Mouse (Mus musculus): ENCODE measurements around the gene Ifna6. TPM values are rescaled to one million over a fixed set of nuclear protein-coding genes. Genes with fewer than 3 reads are reported as not detected.

Ifna6 gene
- total and polyA plus RNA-seq, 3 experiments = not detected

GRCm38 (mm10) chr4:88859214-88859613 is 32.0 kb downstream of the Ifna6 start:
- H3K36me3 ChIP-seq (ENCODE audit: control insufficient read depth in 1 of 2, insufficient read depth in 2 of 2, low read length in 2 of 2) = no peaks in the 10 kb centered on the region

DNA sequence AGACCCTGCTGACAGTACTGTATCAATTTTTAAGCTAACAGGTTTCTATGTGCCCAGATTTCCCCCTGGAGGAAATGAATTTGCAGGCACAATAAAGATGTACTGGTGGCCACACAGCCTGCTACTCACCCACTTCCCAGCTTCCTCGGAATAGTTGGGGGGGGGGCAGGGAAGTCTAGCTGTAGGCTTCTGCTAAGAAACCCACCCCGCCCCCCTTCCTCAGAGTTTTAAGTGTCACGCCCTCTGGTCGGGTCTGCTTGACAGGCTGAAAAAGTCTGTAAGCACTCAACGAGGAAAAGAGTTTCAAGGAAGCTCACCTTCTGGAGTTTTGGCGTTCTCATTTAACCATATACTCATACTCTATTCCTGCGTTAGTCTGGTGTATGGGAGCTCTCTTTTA is 36.1 kb downstream of the Ifna6 start:
- Histone ChIP-seq H3K79me2 (ENCODE audit: control insufficient read depth, insufficient read depth, low read length, poor library complexity) (no peaks in the 10 kb centered on the region), H3K27ac (ENCODE audit: control insufficient read depth, low read depth, low read length) (no peak overlapping the region), H3K9ac (ENCODE audit: control insufficient read depth, low read depth, low read length, poor library complexity, severe bottlenecking) (no peak overlapping the region), H3K4me1 (ENCODE audit: control insufficient read depth in 1 of 2, insufficient read depth in 2 of 2, low read length in 2 of 2) (peaks cover 10 to 14% of the 10 kb centered on the region in 2 experiments), H3K4me3 (ENCODE audit: control insufficient read depth in 1 of 2, insufficient read depth in 1 of 2, low read depth in 2 of 2, low read length in 2 of 2) (no peak overlapping the region), H3K36me3 (ENCODE audit: control insufficient read depth in 1 of 2, insufficient read depth in 2 of 2, low read length in 2 of 2) (peaks cover 0 to 12% of the 10 kb centered on the region in 2 experiments; a peak in 2 of 4 replicates), H3K9me3 (replicated peaks; ENCODE audit: insufficient read depth, low read length) (no peaks in the 10 kb centered on the region), H3K27me3 (ENCODE audit: control insufficient read depth in 1 of 2, insufficient read depth in 2 of 2, low read length in 2 of 2) (peaks cover 3 to 18% of the 10 kb centered on the region in 2 experiments)
- TF ChIP-seq NRF1 (IDR thresholded peaks at IDR 0.05; ENCODE audit: insufficient read depth, low read depth, low read length, poor library complexity, severe bottlenecking) (no peak), POLR2AphosphoS2 (IDR thresholded peaks at IDR 0.05; ENCODE audit: low read length) (no peak), SMC3 (IDR thresholded peaks at IDR 0.05; ENCODE audit: low read depth, low read length) (no peak), HCFC1 (IDR thresholded peaks at IDR 0.05; ENCODE audit: low read depth, low read length) (no peak), USF2 (IDR thresholded peaks at IDR 0.05; ENCODE audit: borderline replicate concordance in 1 of 2, insufficient read depth in 1 of 2, low read depth in 1 of 2, low read length in 2 of 2) (no peak), MEF2A (IDR thresholded peaks at IDR 0.05; ENCODE audit: extremely low read depth, insufficient replicate concordance, low read depth, low read length, poor library complexity, severe bottlenecking) (no peak), E2F4 (IDR thresholded peaks at IDR 0.05; ENCODE audit: borderline replicate concordance, low read depth, low read length) (no peak), UBTF (IDR thresholded peaks at IDR 0.05; ENCODE audit: borderline replicate concordance, insufficient read depth, low read depth, low read length) (no peak), ELF1 (IDR thresholded peaks at IDR 0.05; ENCODE audit: low read depth, low read length) (no peak), ZC3H11A (IDR thresholded peaks at IDR 0.05; ENCODE audit: low read depth, low read length) (no peak), NELFE (IDR thresholded peaks at IDR 0.05; ENCODE audit: low read depth, low read length) (no peak), RCOR1 (IDR thresholded peaks at IDR 0.05; ENCODE audit: low read depth, low read length) (no peak), CHD1 (IDR thresholded peaks at IDR 0.05; ENCODE audit: low read depth, low read length) (no peak), GATA1 (IDR thresholded peaks at IDR 0.05; ENCODE audit: low read depth, low read length) (no peak), SIN3A (IDR thresholded peaks at IDR 0.05; ENCODE audit: low read length) (no peak), MAFK (IDR thresholded peaks at IDR 0.05; ENCODE audit: borderline replicate concordance, low read depth, low read length) (no peak), POLR2AphosphoS5 (IDR thresholded peaks at IDR 0.05; ENCODE audit: borderline replicate concordance, low read depth, low read length) (no peak), MAZ (IDR thresholded peaks at IDR 0.05; ENCODE audit: low read depth, low read length) (no peak), KAT2A (conservative IDR thresholded peaks at IDR 0.05; ENCODE audit: low read depth, low read length) (no peak)
- DNase-seq (ENCODE audit: low read depth, low spot score) = no peak

More at GRCm38 (mm10) chr4:88859214-88859613, 32.0 kb downstream of the Ifna6 start:
- H3K9me3 ChIP-seq (replicated peaks; ENCODE audit: insufficient read depth, low read length) = no peaks in the 10 kb centered on the region
- no peaks in the 10 kb centered on the region for H3K79me2 ChIP-seq (ENCODE audit: control insufficient read depth, insufficient read depth, low read length, poor library complexity)
- no peak overlapping the region for H3K9ac ChIP-seq (ENCODE audit: control insufficient read depth, low read depth, low read length, poor library complexity, severe bottlenecking)
- no peak overlapping the region for H3K4me3 ChIP-seq (ENCODE audit: control insufficient read depth in 1 of 2, insufficient read depth in 1 of 2, low read depth in 2 of 2, low read length in 2 of 2)
- TF ChIP-seq CHD2 (IDR thresholded peaks at IDR 0.05; ENCODE audit: low read length) (no peak), SIN3A (IDR thresholded peaks at IDR 0.05; ENCODE audit: low read length) (no peak), EP300 (IDR thresholded peaks at IDR 0.05; ENCODE audit: low read depth in 1 of 2, low read length in 2 of 2) (no peak), UBTF (IDR thresholded peaks at IDR 0.05; ENCODE audit: borderline replicate concordance, insufficient read depth, low read depth, low read length) (no peak), RAD21 (IDR thresholded peaks at IDR 0.05; ENCODE audit: low read depth, low read length) (no peak), ETS1 (IDR thresholded peaks at IDR 0.05; ENCODE audit: low read depth, low read length) (no peak), ZMIZ1 (IDR thresholded peaks at IDR 0.05; ENCODE audit: low read depth, low read length) (no peak), MYB (IDR thresholded peaks at IDR 0.05; ENCODE audit: low read depth, low read length) (no peak), ZKSCAN1 (IDR thresholded peaks at IDR 0.05; ENCODE audit: low read depth, low read length) (no peak), HCFC1 (IDR thresholded peaks at IDR 0.05; ENCODE audit: low read depth, low read length) (no peak), RCOR1 (IDR thresholded peaks at IDR 0.05; ENCODE audit: low read depth, low read length) (no peak), POLR2AphosphoS5 (IDR thresholded peaks at IDR 0.05; ENCODE audit: borderline replicate concordance, low read depth, low read length) (no peak), POLR2AphosphoS2 (IDR thresholded peaks at IDR 0.05; ENCODE audit: low read length) (no peak), POLR2A (IDR thresholded peaks at IDR 0.05; ENCODE audit: control insufficient read depth in 1 of 2, insufficient read depth in 1 of 2, low read depth in 1 of 2, low read length in 2 of 2, poor library complexity in 1 of 2) (no peak), JUND (IDR thresholded peaks at IDR 0.05; ENCODE audit: low read depth, low read length) (no peak), MAZ (IDR thresholded peaks at IDR 0.05; ENCODE audit: low read depth, low read length) (no peak), MYC (IDR thresholded peaks at IDR 0.05; ENCODE audit: low read depth, low read length) (no peak), KAT2A (conservative IDR thresholded peaks at IDR 0.05; ENCODE audit: low read depth, low read length) (no peak), E2F4 (IDR thresholded peaks at IDR 0.05; ENCODE audit: borderline replicate concordance, low read depth, low read length) (no peak)
- no peak overlapping the region for H3K27ac ChIP-seq (ENCODE audit: control insufficient read depth, low read depth, low read length)
- peaks cover 5 to 25% of the 10 kb centered on the region in 2 experiments for H3K27me3 ChIP-seq (ENCODE audit: control insufficient read depth in 1 of 2, insufficient read depth in 2 of 2, low read length in 2 of 2)
- DNase-seq (ENCODE audit: low read depth, low spot score) = no peak
- no peaks in the 10 kb centered on the region; a peak in 1 of 4 replicates for H3K4me1 ChIP-seq (ENCODE audit: control insufficient read depth in 1 of 2, insufficient read depth in 2 of 2, low read length in 2 of 2)

All from MEL (cell line).